Mouse (Mus musculus): ENCODE results near the gene Asb17. TPM values are rescaled to one million over a fixed set of nuclear protein-coding genes. Genes with fewer than 3 reads are reported as not detected.

Asb17 gene
- total RNA-seq, 4 experiments from 2014 or later, result not detected

- no peak for DNase-seq (ENCODE audit: low spot score in 2 of 2)
Measured at GRCm38 (mm10) chr3:153888141-153888540, 44.1 kb downstream of the Asb17 start.

- DNase-seq (ENCODE audit: low spot score in 2 of 2), result no peak
Measured at GRCm38 (mm10) chr3:153889188-153889781, 45.3 kb downstream of the Asb17 start.

GRCm38 (mm10) chr3:153895454-153895853, 51.4 kb downstream of the Asb17 start:
- DNase-seq (ENCODE audit: low spot score in 2 of 2), result no peak

GRCm38 (mm10) chr3:153897216-153897615, 53.2 kb downstream of the Asb17 start:
- no peak for DNase-seq (ENCODE audit: low spot score in 2 of 2)

- no peak for DNase-seq (ENCODE audit: low spot score in 2 of 2)
Measured at GRCm38 (mm10) chr3:153901904-153902303, 57.9 kb downstream of the Asb17 start.

- no peak for DNase-seq (ENCODE audit: low spot score in 2 of 2)
Measured at GRCm38 (mm10) chr3:153902595-153902994, 58.6 kb downstream of the Asb17 start.

- DNase-seq (ENCODE audit: low spot score in 2 of 2), result no peak
Measured at GRCm38 (mm10) chr3:153904586-153904985, 60.6 kb downstream of the Asb17 start.

Other genes with a start within 250 kb of the Asb17 start
- 10 to 100 TPM; 19.2 to 25.5 (median 24.8) TPM for gene St6galnac3, start 119.0 kb upstream of the Asb17 start, total RNA-seq (2022)
- under 1 TPM; 0.15 to 0.68 (median 0.28) TPM for gene Msh4, start 61.9 kb downstream of the Asb17 start, total RNA-seq (2022)
- 10 to 100 TPM; 59.9 to 69.8 (median 64.9) TPM for gene Rabggtb, start 68.8 kb downstream of the Asb17 start, total RNA-seq (2022)
- 10 to 100 TPM; 44.8 to 51.9 (median 48.3) TPM for gene Acadm, start 100.4 kb downstream of the Asb17 start, total RNA-seq (2022)
- gene Slc44a5, start 129.2 kb downstream of the Asb17 start, total RNA-seq (2022), result 1 to 10 TPM; 7.2 to 8.6 (median 7.9) TPM

All from left cerebral cortex, adult 8-10 months (tissue).